ENCODE assay signal across 8 mouse cellular contexts in the genomic region with DNA sequence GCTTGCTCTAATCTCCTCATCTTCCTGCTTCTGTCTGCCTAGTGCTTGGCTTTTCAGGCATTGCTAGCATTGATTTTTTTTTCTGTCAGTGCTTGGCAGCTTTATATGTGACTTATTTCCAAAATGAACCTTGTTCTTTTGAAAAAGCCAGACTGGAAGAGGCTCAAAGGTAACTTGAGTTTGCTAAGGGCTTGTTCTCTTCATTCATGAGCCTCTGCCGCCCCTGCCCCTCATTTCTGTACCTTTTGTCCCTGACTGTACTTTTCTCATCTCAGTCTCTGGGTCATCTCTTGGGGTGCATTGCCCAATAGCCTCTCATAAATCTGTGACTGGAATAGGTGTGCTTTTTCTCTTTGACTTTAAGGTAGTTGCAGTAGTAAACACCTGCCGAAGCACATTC. TPM values are rescaled to one million over a fixed set of nuclear protein-coding genes. Genes with fewer than 3 reads are reported as not detected.
DNase-seq lines count a peak whose midpoint lies in the region; ATAC-seq and TF ChIP-seq lines count a peak whose summit lies in the region.

No protein-coding gene starts in this region.

- H3K4me2 ChIP-seq in intestine, postnatal 0 days (replicated peaks; ENCODE audit: low read depth): peak overlapping the region; percentile 80

- H3K27ac ChIP-seq in gastrocnemius, adult 2 months: peak overlapping the region; percentile 96
- H3K27ac ChIP-seq in bone marrow macrophage, adult 2 months (ENCODE audit: insufficient read depth, low read depth, low read length): peak overlapping the region; percentile 53
- peak overlapping the region; percentile 98 for H3K27ac ChIP-seq in intestine, postnatal 0 days (ENCODE audit: low read depth, low read length)
- H3K27ac ChIP-seq in midbrain, embryonic 10.5 days (replicated peaks): peak overlapping the region; percentile 98; the same call in 1 of the 2 replicates

- ATAC-seq in intestine, postnatal 0 days: no peak

- no peaks in the 10 kb centered on the region for H3K27me3 ChIP-seq in intestine, postnatal 0 days (replicated peaks; ENCODE audit: control insufficient read depth, insufficient read depth, low read length)
- H3K27me3 ChIP-seq in midbrain, embryonic 10.5 days (ENCODE audit: low read depth, poor library complexity, severe bottlenecking): no peaks in the 10 kb centered on the region

- no peak for DNase-seq in gastrocnemius, adult 2 months
- DNase-seq in gastrocnemius, postnatal 4 days (ENCODE audit: low spot score in 2 of 2): no peak
- no peak for DNase-seq in midbrain, embryonic 10.5 days (ENCODE audit: low spot score)
- no peak for DNase-seq in urinary bladder, postnatal 14 days (ENCODE audit: low spot score)
- no peak for DNase-seq in c-Kit-positive CD71-positive TER-119-positive erythroid progenitor cells, embryonic 14.5 days (ENCODE audit: low spot score)
- no peak for DNase-seq in spleen, adult 12 weeks (ENCODE audit: low spot score)

- peaks cover 21% of the 10 kb centered on the region; the same call in 1 of the 2 replicates for H3K36me3 ChIP-seq in intestine, postnatal 0 days (ENCODE audit: control insufficient read depth, insufficient read depth)
- peaks cover 35% of the 10 kb centered on the region for H3K36me3 ChIP-seq in midbrain, embryonic 10.5 days

- H3K9ac ChIP-seq in intestine, postnatal 0 days (ENCODE audit: low read depth, low read length): 0 out of 2 replicates have a peak overlapping the region, but pooled peaks have one; percentile 78

- no peak for TF ChIP-seq CTCF in gastrocnemius, adult 2 months (IDR thresholded peaks at IDR 0.05)
- TF ChIP-seq CTCF in bone marrow macrophage, adult 2 months (IDR thresholded peaks at IDR 0.05; ENCODE audit: low read depth, low read length): no peak
- no peak for TF ChIP-seq CTCF in intestine, postnatal 0 days (IDR thresholded peaks at IDR 0.05; ENCODE audit: low read depth)

- no peaks in the 10 kb centered on the region for H3K9me3 ChIP-seq in intestine, postnatal 0 days (ENCODE audit: control insufficient read depth)
- H3K9me3 ChIP-seq in midbrain, embryonic 10.5 days (replicated peaks): no peaks in the 10 kb centered on the region

- peaks cover 13% of the 10 kb centered on the region for H3K4me1 ChIP-seq in bone marrow macrophage, adult 2 months (ENCODE audit: control insufficient read depth, insufficient read depth, low read length)
- no peaks in the 10 kb centered on the region for H3K4me1 ChIP-seq in intestine, postnatal 0 days (replicated peaks; ENCODE audit: control insufficient read depth, insufficient read depth, low read length)
- peaks cover 12% of the 10 kb centered on the region for H3K4me1 ChIP-seq in midbrain, embryonic 10.5 days

- peak overlapping the region; percentile 87 for H3K4me3 ChIP-seq in gastrocnemius, adult 2 months
- H3K4me3 ChIP-seq in bone marrow macrophage, adult 2 months (ENCODE audit: insufficient read depth, low read length): peak overlapping the region; percentile 85
- peak overlapping the region; percentile 82 for H3K4me3 ChIP-seq in intestine, postnatal 0 days (ENCODE audit: low read depth, low read length)
- peak overlapping the region; percentile 66 for H3K4me3 ChIP-seq in midbrain, embryonic 10.5 days

- TF ChIP-seq POLR2A in bone marrow macrophage, adult 2 months (IDR thresholded peaks at IDR 0.05; ENCODE audit: borderline replicate concordance, low read depth, low read length): no peak

- intact Hi-C loops in gastrocnemius, adult 2 months (cut with DNase I): no loop called here

- 40% methylated on average over 2 of the region's 2 CpGs for WGBS in intestine, postnatal 0 days
- 85% methylated on average over 2 of the region's 2 CpGs for WGBS in midbrain, embryonic 10.5 days

RNA-seq across cellular contexts. Expression of a gene that starts 1.3 kb away (rescaled TPM):
- 1 to 10 TPM; 9.1 to 9.8 TPM for total RNA-seq in gastrocnemius, adult 2 months (2021)
- 10 to 100 TPM; 18.8 to 19.4 TPM for total RNA-seq in gastrocnemius, postnatal 4 days (2021)
- 22.8 and 27.7 TPM in 2 replicates for polyA plus RNA-seq in bone marrow macrophage, adult 2 months (2012; ENCODE audit: insufficient read depth, insufficient read length, missing spikeins)
- 25.0 and 29.5 TPM in 2 replicates for polyA plus RNA-seq in intestine, postnatal 0 days (2015; fragmentation: Nextera tagmentation; extraction: Ambion mirVana)
- polyA plus RNA-seq in midbrain, embryonic 10.5 days (2016; fragmentation: Nextera tagmentation; extraction: Ambion mirVana): 55.8 and 56.5 TPM in 2 replicates

RNA-seq across cellular contexts. Expression of a gene that starts 35.0 kb away (rescaled TPM):
- total RNA-seq in gastrocnemius, adult 2 months (2021): 10 to 100 TPM; 22.4 to 24.5 TPM
- 10 to 100 TPM; 21.4 to 23.3 TPM for total RNA-seq in gastrocnemius, postnatal 4 days (2021)
- polyA plus RNA-seq in bone marrow macrophage, adult 2 months (2012; ENCODE audit: insufficient read depth, insufficient read length, missing spikeins): 0.71 and 0.79 TPM in 2 replicates
- polyA plus RNA-seq in intestine, postnatal 0 days (2015; fragmentation: Nextera tagmentation; extraction: Ambion mirVana): 11.0 and 11.2 TPM in 2 replicates
- polyA plus RNA-seq in midbrain, embryonic 10.5 days (2016; fragmentation: Nextera tagmentation; extraction: Ambion mirVana): 10.0 and 10.4 TPM in 2 replicates
